Mouse (Mus musculus): ENCODE results near the gene Ripor3. TPM values are rescaled to one million over a fixed set of nuclear protein-coding genes. Genes with fewer than 3 reads are reported as not detected.

Ripor3 gene
- polyA plus RNA-seq, 1 experiment, result 49.2 TPM

GRCm38 (mm10) chr2:167947251-167947650, 63.2 kb downstream of the Ripor3 start:
- Histone ChIP-seq H3K27ac (ENCODE audit: control insufficient read depth, insufficient read depth, low read depth, low read length, poor library complexity) (no peak overlapping the region), H3K4me1 (ENCODE audit: control insufficient read depth, insufficient read depth, low read length) (peaks cover 38% of the 10 kb centered on the region), H3K4me3 (replicated peaks; ENCODE audit: control insufficient read depth, low read depth, low read length) (no peak overlapping the region)
- WGBS, result 59% methylated on average over 3 of the region's 3 CpGs
- TF ChIP-seq POLR2A (IDR thresholded peaks at IDR 0.05; ENCODE audit: borderline replicate concordance, control insufficient read depth, low read depth, low read length) (no peak), CTCF (IDR thresholded peaks at IDR 0.05; ENCODE audit: control insufficient read depth, insufficient read depth, low read length) (no peak)

DNA sequence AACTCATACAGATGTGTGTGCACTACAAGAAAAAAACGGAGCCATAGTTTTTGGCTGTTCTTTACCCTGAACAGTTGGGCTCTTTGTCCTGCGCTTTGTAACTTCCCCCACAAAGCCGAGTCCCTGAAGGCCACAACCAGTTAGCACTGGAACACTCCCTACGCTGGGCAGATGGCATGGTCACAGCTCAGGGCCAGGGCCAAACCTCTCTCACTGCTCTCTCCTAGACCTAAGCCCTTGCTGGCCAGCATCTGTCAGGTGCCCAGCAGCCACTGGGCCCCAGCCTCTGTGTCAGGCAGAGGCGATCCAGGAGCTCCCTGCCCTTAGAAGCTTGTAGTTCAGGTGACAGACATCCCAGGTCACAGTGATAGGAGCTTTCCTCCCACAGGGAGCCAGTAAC, 65.0 kb downstream of the Ripor3 start:
- Histone ChIP-seq H3K27ac (ENCODE audit: control insufficient read depth, insufficient read depth, low read depth, low read length, poor library complexity) (no peak overlapping the region), H3K4me3 (replicated peaks; ENCODE audit: control insufficient read depth, low read depth, low read length) (no peak overlapping the region), H3K4me1 (ENCODE audit: control insufficient read depth, insufficient read depth, low read length) (peaks cover 46% of the 10 kb centered on the region)
- TF ChIP-seq POLR2A (IDR thresholded peaks at IDR 0.05; ENCODE audit: borderline replicate concordance, control insufficient read depth, low read depth, low read length), result no peak
- TF ChIP-seq CTCF (IDR thresholded peaks at IDR 0.05; ENCODE audit: control insufficient read depth, insufficient read depth, low read length), result no peak
- WGBS, result 77% methylated on average over 5 of the region's 5 CpGs

DNA sequence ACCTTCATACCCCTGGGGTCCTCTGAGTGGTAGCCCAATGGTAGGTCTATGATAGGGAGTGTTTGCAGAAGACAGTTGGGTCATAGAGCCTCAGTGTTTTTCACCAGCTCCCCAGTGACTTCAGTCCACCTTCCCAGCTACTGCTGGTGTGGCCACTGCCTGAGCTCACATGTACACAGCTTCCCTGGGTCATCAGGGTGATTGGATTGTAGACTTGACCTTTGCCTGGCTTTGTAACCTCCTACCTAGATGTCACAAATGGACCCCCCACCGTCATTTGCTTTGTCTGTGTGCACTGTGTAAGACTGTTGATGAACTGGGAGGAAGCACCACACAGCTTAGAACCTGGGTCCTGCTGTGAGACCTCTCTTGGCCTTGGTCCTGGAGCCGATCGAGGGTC, 66.2 kb downstream of the Ripor3 start:
- 85% methylated on average over 3 of the region's 3 CpGs for WGBS
- H3K4me3 ChIP-seq (replicated peaks; ENCODE audit: control insufficient read depth, low read depth, low read length), result no peak overlapping the region
- TF ChIP-seq POLR2A (IDR thresholded peaks at IDR 0.05; ENCODE audit: borderline replicate concordance, control insufficient read depth, low read depth, low read length) (no peak), CTCF (IDR thresholded peaks at IDR 0.05; ENCODE audit: control insufficient read depth, insufficient read depth, low read length) (no peak)
- peaks cover 44% of the 10 kb centered on the region for H3K4me1 ChIP-seq (ENCODE audit: control insufficient read depth, insufficient read depth, low read length)
- H3K27ac ChIP-seq (ENCODE audit: control insufficient read depth, insufficient read depth, low read depth, low read length, poor library complexity), result peak overlapping the region; percentile 21; the same call in 1 of the 2 replicates

GRCm38 (mm10) chr2:167942926-167943633, 67.3 kb downstream of the Ripor3 start:
- TF ChIP-seq CTCF (IDR thresholded peaks at IDR 0.05; ENCODE audit: control insufficient read depth, insufficient read depth, low read length) (no peak), POLR2A (IDR thresholded peaks at IDR 0.05; ENCODE audit: borderline replicate concordance, control insufficient read depth, low read depth, low read length) (no peak)
- peak overlapping the region; percentile 93 for H3K27ac ChIP-seq (ENCODE audit: control insufficient read depth, insufficient read depth, low read depth, low read length, poor library complexity)
- H3K4me1 ChIP-seq (ENCODE audit: control insufficient read depth, insufficient read depth, low read length), result peaks cover 42% of the 10 kb centered on the region
- peak overlapping the region; percentile 25 for H3K4me3 ChIP-seq (replicated peaks; ENCODE audit: control insufficient read depth, low read depth, low read length)
- 9% methylated on average over 12 of the region's 12 CpGs for WGBS

GRCm38 (mm10) chr2:167942199-167942925, 68.1 kb downstream of the Ripor3 start:
- H3K4me1 ChIP-seq (ENCODE audit: control insufficient read depth, insufficient read depth, low read length), result peaks cover 37% of the 10 kb centered on the region
- H3K27ac ChIP-seq (ENCODE audit: control insufficient read depth, insufficient read depth, low read depth, low read length, poor library complexity), result peak overlapping the region; percentile 93
- TF ChIP-seq POLR2A (IDR thresholded peaks at IDR 0.05; ENCODE audit: borderline replicate concordance, control insufficient read depth, low read depth, low read length), result no peak
- WGBS, result 23% methylated on average over 8 of the region's 8 CpGs
- H3K4me3 ChIP-seq (replicated peaks; ENCODE audit: control insufficient read depth, low read depth, low read length), result no peak overlapping the region

DNA sequence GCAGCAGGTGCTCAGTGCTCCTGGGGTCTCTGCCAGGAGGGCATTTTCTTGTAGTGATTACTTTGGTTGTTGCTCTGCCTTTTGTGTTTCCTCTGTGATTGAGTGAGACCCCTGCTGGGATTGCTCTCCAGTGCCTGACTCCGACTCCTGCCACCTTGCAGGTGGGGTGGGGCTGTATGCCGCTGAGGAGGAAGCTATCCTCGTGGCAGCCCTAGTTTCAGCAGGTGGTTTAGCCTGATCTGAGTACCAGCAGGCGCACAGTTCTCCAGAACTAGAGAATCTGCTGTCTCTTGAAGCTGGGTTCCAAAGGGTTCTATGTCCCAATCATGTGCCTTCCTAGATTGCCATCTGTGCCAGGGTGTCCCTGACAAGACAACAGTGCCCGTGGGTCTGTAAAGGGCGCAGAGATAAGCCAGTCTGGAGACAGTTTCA, 68.7 kb downstream of the Ripor3 start:
- Histone ChIP-seq H3K4me3 (replicated peaks; ENCODE audit: control insufficient read depth, low read depth, low read length) (no peak overlapping the region), H3K27ac (ENCODE audit: control insufficient read depth, insufficient read depth, low read depth, low read length, poor library complexity) (peak overlapping the region; percentile 93), H3K4me1 (ENCODE audit: control insufficient read depth, insufficient read depth, low read length) (peaks cover 40% of the 10 kb centered on the region)
- WGBS, result 36% methylated on average over 6 of the region's 6 CpGs
- no peak for TF ChIP-seq POLR2A (IDR thresholded peaks at IDR 0.05; ENCODE audit: borderline replicate concordance, control insufficient read depth, low read depth, low read length)
- no peak for TF ChIP-seq CTCF (IDR thresholded peaks at IDR 0.05; ENCODE audit: control insufficient read depth, insufficient read depth, low read length)

- H3K4me3 ChIP-seq (replicated peaks; ENCODE audit: control insufficient read depth, low read depth, low read length), result no peak overlapping the region
- H3K27ac ChIP-seq (ENCODE audit: control insufficient read depth, insufficient read depth, low read depth, low read length, poor library complexity), result peak overlapping the region; percentile 31
- TF ChIP-seq CTCF (IDR thresholded peaks at IDR 0.05; ENCODE audit: control insufficient read depth, insufficient read depth, low read length) (no peak), POLR2A (IDR thresholded peaks at IDR 0.05; ENCODE audit: borderline replicate concordance, control insufficient read depth, low read depth, low read length) (no peak)
- H3K4me1 ChIP-seq (ENCODE audit: control insufficient read depth, insufficient read depth, low read length), result peaks cover 40% of the 10 kb centered on the region
- 73% methylated on average over 4 of the region's 4 CpGs for WGBS
Measured at GRCm38 (mm10) chr2:167941320-167941719, 69.1 kb downstream of the Ripor3 start.

DNA sequence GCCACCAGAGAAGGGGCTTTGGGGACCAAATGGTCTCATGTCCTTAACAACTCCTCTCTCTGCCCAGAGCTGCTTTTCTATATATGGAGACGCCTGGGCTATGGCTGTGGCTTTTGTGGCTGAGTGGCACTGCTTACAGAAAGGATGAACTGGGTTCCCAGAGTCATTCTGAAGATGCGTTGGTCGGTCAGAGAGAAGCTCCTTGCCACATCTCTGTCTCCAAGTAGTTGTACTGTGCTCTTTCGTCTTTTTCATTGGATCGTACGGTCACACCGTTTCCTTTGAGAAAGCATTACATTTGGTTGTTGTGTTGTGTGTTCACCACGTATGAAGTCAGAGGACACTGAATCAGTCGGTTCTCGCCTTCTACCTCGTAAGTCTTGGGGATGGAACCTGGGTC, 69.8 kb downstream of the Ripor3 start:
- TF ChIP-seq CTCF (IDR thresholded peaks at IDR 0.05; ENCODE audit: control insufficient read depth, insufficient read depth, low read length) (no peak), POLR2A (IDR thresholded peaks at IDR 0.05; ENCODE audit: borderline replicate concordance, control insufficient read depth, low read depth, low read length) (no peak)
- no peak overlapping the region for H3K27ac ChIP-seq (ENCODE audit: control insufficient read depth, insufficient read depth, low read depth, low read length, poor library complexity)
- 67% methylated on average over 11 of the region's 11 CpGs for WGBS
- no peak overlapping the region for H3K4me3 ChIP-seq (replicated peaks; ENCODE audit: control insufficient read depth, low read depth, low read length)
- H3K4me1 ChIP-seq (ENCODE audit: control insufficient read depth, insufficient read depth, low read length), result peaks cover 40% of the 10 kb centered on the region
